Mouse (Mus musculus) intestine, embryonic 15.5 days (tissue): Measurements from ENCODE around the gene Ccnd2. TPM values are rescaled to one million over a fixed set of nuclear protein-coding genes. Genes with fewer than 3 reads are reported as not detected.

Experiments used
- ATAC-seq: fragments of 200-750 bp; cut with Nextera tagmentation; 2 replicates; pipeline ENCODE4 v1.8.0; 2017; ENCODE audit warnings: moderate TSS enrichment, moderate library complexity
- H3K27ac ChIP-seq: fragments of 300-500 bp; sonication (generic); 2 replicates; pipeline ENCODE4 v1.5.1; 2015; ENCODE audit warnings: mild to moderate bottlenecking, inconsistent platforms
- H3K27me3 ChIP-seq: fragments of 300-500 bp; sonication (generic); replicated peaks from 2 replicates; pipeline ENCODE4 v1.6.1; 2015; ENCODE audit warnings: inconsistent platforms
- H3K36me3 ChIP-seq: fragments of 300-500 bp; sonication (generic); 2 replicates; pipeline ENCODE4 v1.6.1; 2015; ENCODE audit warnings: inconsistent platforms
- H3K4me1 ChIP-seq: fragments of 300-500 bp; sonication (generic); replicated peaks from 2 replicates; pipeline ENCODE4 v1.6.1; 2015; ENCODE audit warnings: inconsistent platforms
- H3K4me2 ChIP-seq: fragments of 300-500 bp; sonication (generic); replicated peaks from 2 replicates; pipeline ENCODE4 v1.6.1; 2015; ENCODE audit warnings: mild to moderate bottlenecking, inconsistent platforms
- H3K4me3 ChIP-seq: fragments of 300-500 bp; sonication (generic); replicated peaks from 2 replicates; pipeline ENCODE4 v1.5.1; 2015; ENCODE audit warnings: inconsistent platforms
- H3K9ac ChIP-seq: fragments of 300-500 bp; sonication (generic); 2 replicates; pipeline ENCODE4 v1.6.1; 2015; ENCODE audit warnings: inconsistent platforms
- H3K9me3 ChIP-seq: fragments of 300-500 bp; sonication (generic); 2 replicates; pipeline ENCODE4 v1.6.1; 2016; ENCODE audit warnings: inconsistent platforms
- WGBS: fragments of 180-500 bp; shearing (Covaris S2); methylation state at CpG from one replicate; pipeline ENCODE4 v1.1.7; 2015; 5-methylcytosine and 5-hydroxymethylcytosine counted together
- polyA plus RNA-seq: library from polyadenylated mRNA; unstranded; fragments of >200 nt; fragmentation: Nextera tagmentation; extraction: Ambion mirVana; gene quantifications from 2 replicates; pipeline ENCODE4 v1.2.1, GENCODE M21; 2015

Ccnd2 gene
- polyA plus RNA-seq, 1 experiment from 2014 or later = 991 TPM

DNA sequence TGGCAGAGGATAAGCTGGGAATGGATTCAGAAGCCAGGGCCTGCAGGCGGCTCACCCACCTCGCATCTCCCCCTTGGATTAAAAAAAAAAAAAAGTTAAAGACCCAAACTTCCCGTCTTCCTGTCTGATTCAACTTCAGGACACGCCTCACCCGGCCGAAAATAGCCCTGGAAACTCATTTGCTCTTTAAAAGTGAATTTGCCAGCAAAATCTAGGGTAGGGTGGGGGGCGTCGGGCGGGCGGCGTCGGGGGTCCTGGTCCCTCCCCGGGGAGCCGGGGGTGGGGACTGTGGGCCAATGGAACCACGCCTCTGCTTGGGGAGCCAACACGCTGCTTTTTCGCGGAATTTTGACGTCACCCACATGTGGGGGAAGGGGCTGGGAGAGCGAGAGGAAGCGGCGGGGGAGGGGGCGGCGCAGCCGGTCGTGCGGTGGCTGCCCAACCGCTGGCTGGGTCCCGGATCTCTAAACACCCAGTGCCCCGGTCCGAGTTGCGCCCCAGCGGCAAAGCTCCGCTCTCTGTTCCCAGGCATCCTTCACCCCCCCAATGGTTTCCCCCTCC lies 2.8 kb upstream of the Ccnd2 start:
- Histone ChIP-seq H3K27me3 (peaks cover 3% of the 10 kb centered on the region; the same call in 1 of the 2 replicates), H3K4me1 (peaks cover 27% of the 10 kb centered on the region), H3K36me3 (no peaks in the 10 kb centered on the region), H3K9me3 (no peaks in the 10 kb centered on the region), H3K4me2 (peak overlapping the region; percentile 96), H3K27ac (peak overlapping the region; percentile 90), H3K9ac (peak overlapping the region; percentile 45), H3K4me3 (peak overlapping the region; percentile 77)
- peak; percentile 10; the same call in 1 of the 2 replicates for ATAC-seq
- WGBS = under 1% methylated on average over 33 of the region's 34 CpGs

DNA sequence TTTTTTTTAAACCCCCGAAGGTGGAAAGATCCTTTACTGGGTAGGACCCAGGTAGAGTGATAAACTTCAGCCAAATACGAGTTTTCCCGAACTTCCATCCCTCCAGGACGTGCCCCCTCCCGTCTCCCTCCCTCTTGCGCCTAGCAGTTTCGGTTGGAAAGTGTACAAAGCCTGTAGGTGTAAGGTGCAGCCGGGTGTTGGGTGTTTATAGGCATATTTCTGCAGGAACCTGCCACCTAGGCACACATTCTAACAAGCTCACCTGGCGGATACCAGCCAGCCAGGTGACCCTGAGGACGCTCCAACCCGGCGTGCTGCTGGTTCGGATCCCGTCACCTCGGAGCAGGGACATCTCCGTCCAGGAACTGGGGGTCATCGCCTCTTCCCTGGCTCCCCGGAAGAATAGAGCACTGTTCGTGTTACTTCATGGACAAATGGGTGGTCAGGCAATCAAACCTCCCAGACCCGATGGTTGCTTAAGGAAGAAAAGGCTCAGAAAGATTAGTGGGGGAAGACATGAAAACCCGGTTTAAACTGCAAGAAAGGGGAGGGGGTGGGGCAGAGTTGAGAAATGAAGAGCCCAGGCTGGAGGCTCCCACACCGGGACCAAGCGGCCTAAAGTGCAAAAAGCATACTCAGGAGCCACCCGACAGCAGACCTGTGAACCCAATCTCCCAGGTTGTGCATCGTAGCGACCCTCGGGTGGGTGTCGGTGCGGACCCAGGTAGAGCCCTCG lies 2.1 kb upstream of the Ccnd2 start:
- 1% methylated on average over 30 of the region's 30 CpGs for WGBS
- H3K36me3 ChIP-seq = no peaks in the 10 kb centered on the region
- H3K9me3 ChIP-seq = no peaks in the 10 kb centered on the region
- ATAC-seq = no peak
- peaks cover 3% of the 10 kb centered on the region; the same call in 1 of the 2 replicates for H3K27me3 ChIP-seq
- H3K9ac ChIP-seq = peak overlapping the region; percentile 45
- peak overlapping the region; percentile 96 for H3K4me2 ChIP-seq
- H3K4me1 ChIP-seq = peaks cover 27% of the 10 kb centered on the region
- H3K27ac ChIP-seq = peak overlapping the region; percentile 90
- H3K4me3 ChIP-seq = peak overlapping the region; percentile 77

- peaks cover 3% of the 10 kb centered on the region; the same call in 1 of the 2 replicates for H3K27me3 ChIP-seq
- WGBS = under 1% methylated on average over 25 of the region's 28 CpGs
- no peaks in the 10 kb centered on the region for H3K9me3 ChIP-seq
- H3K4me2 ChIP-seq = peak overlapping the region; percentile 96
- no peaks in the 10 kb centered on the region for H3K36me3 ChIP-seq
- H3K27ac ChIP-seq = peak overlapping the region; percentile 93
- H3K9ac ChIP-seq = peak overlapping the region; percentile 45
- peaks cover 29% of the 10 kb centered on the region for H3K4me1 ChIP-seq
- peak overlapping the region; percentile 77 for H3K4me3 ChIP-seq
- peak; percentile 13; the same call in 1 of the 2 replicates for ATAC-seq
Measured at GRCm38 (mm10) chr6:127153296-127153800, 1.4 kb upstream of the Ccnd2 start.

DNA sequence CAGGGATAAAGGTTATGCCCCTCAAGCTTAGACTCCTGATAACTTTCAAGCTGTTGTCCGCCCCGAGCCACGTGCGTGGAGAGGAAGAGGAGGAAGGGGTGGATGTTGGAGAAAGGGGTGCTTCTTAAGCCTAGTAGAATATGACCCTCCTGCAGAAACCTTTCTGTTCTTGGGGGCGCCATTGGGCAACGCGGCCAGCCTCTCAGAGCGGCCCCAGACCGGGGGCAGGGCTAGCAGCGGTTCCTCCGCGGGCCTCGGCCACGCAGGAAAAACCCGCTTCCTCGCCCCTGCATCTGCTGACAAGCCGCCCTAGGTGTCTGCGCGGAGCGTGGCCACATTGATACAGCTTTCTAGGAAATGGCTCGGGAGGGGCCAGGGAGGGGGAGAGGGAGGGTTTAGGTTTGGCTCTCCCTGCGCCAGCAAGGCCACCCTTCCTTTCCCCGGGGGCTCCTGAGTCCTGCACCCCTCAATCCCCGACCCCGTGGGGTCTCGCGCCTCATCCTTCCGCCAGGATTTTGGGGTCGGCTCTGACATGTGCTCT lies 358 bp downstream of the Ccnd2 start:
- Histone ChIP-seq H3K4me2 (peak overlapping the region; percentile 96), H3K27ac (peak overlapping the region; percentile 93), H3K36me3 (no peaks in the 10 kb centered on the region), H3K4me3 (peak overlapping the region; percentile 77), H3K27me3 (no peaks in the 10 kb centered on the region), H3K9me3 (no peaks in the 10 kb centered on the region), H3K9ac (peak overlapping the region; percentile 55), H3K4me1 (peaks cover 40% of the 10 kb centered on the region)
- WGBS = 1% methylated on average over 29 of the region's 29 CpGs
- ATAC-seq = peak; percentile 14

GRCm38 (mm10) chr6:127150663-127151564 lies 1.1 kb downstream of the Ccnd2 start:
- H3K27ac ChIP-seq = peak overlapping the region; percentile 93
- peak; percentile 66 for ATAC-seq
- no peaks in the 10 kb centered on the region for H3K27me3 ChIP-seq
- H3K9me3 ChIP-seq = no peaks in the 10 kb centered on the region
- H3K9ac ChIP-seq = peak overlapping the region; percentile 64
- H3K4me1 ChIP-seq = peaks cover 47% of the 10 kb centered on the region
- peak overlapping the region; percentile 77 for H3K4me3 ChIP-seq
- H3K4me2 ChIP-seq = peak overlapping the region; percentile 96
- no peaks in the 10 kb centered on the region for H3K36me3 ChIP-seq
- under 1% methylated on average over 32 of the region's 34 CpGs for WGBS

DNA sequence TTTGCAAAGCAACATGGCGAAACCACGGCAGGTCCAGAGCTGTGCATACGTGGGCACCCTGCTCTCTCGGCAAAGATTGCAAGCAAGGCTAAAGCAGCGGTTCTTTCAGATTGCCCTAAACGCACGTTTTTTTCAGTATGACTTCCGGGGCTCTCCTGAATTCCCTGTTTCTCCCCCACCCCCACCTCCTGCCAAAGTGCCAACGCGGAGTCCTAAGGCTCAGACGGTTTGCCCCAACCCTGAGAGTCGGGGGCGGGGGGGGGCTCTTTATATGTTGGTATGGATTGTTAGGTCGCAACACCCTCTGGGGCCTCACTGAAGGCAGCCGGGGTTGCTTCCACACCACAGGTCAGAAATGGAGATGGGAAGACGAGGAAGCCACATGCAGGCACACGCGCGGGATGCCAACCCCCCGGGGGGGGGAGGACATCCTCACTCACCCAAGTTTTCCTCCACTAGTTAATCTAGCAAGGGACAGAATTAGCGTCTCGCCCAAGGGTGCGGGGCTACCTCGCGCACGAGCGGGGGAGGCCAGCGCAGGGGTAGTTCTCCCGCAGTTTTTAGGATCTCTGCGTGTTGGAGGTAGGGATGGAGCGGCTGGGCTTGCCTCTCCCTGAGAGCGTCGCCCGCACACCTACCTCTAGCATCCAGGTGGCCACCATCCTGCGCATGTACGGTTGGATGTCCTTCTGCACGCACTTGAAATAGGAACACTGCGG lies 1.9 kb downstream of the Ccnd2 start:
- WGBS = under 1% methylated on average over 38 of the region's 38 CpGs
- Histone ChIP-seq H3K27ac (peak overlapping the region; percentile 72), H3K36me3 (no peaks in the 10 kb centered on the region), H3K4me2 (peak overlapping the region; percentile 96), H3K9me3 (no peaks in the 10 kb centered on the region), H3K27me3 (no peaks in the 10 kb centered on the region), H3K4me3 (peak overlapping the region; percentile 77), H3K9ac (peak overlapping the region; percentile 64), H3K4me1 (peaks cover 51% of the 10 kb centered on the region)
- ATAC-seq = no peak

- peak overlapping the region; percentile 72 for H3K27ac ChIP-seq
- no peak for ATAC-seq
- peak overlapping the region; percentile 77 for H3K4me3 ChIP-seq
- H3K9me3 ChIP-seq = no peaks in the 10 kb centered on the region
- under 1% methylated on average over 30 of the region's 30 CpGs for WGBS
- H3K36me3 ChIP-seq = peaks cover 4% of the 10 kb centered on the region; the same call in 1 of the 2 replicates
- H3K4me2 ChIP-seq = peak overlapping the region; percentile 96
- peaks cover 56% of the 10 kb centered on the region for H3K4me1 ChIP-seq
- no peaks in the 10 kb centered on the region for H3K27me3 ChIP-seq
- H3K9ac ChIP-seq = peak overlapping the region; percentile 64
Measured at GRCm38 (mm10) chr6:127149303-127149943, 2.6 kb downstream of the Ccnd2 start.

- no peaks in the 10 kb centered on the region for H3K9me3 ChIP-seq
- peak overlapping the region; percentile 64 for H3K9ac ChIP-seq
- H3K4me3 ChIP-seq = peak overlapping the region; percentile 77
- H3K4me2 ChIP-seq = peak overlapping the region; percentile 96
- WGBS = 6% methylated on average over 20 of the region's 20 CpGs
- ATAC-seq = no peak
- peaks cover 56% of the 10 kb centered on the region for H3K4me1 ChIP-seq
- peak overlapping the region; percentile 72; the same call in 1 of the 2 replicates for H3K27ac ChIP-seq
- peaks cover 9% of the 10 kb centered on the region; the same call in 1 of the 2 replicates for H3K36me3 ChIP-seq
- no peaks in the 10 kb centered on the region for H3K27me3 ChIP-seq
Measured at GRCm38 (mm10) chr6:127148526-127149302, 3.3 kb downstream of the Ccnd2 start.

- Histone ChIP-seq H3K9ac (no peak overlapping the region), H3K4me2 (peak overlapping the region; percentile 96), H3K27me3 (no peaks in the 10 kb centered on the region), H3K36me3 (peaks cover 9% of the 10 kb centered on the region; the same call in 1 of the 2 replicates), H3K4me1 (peaks cover 59% of the 10 kb centered on the region), H3K4me3 (0 out of 2 replicates have a peak overlapping the region, but pooled peaks have one; percentile 11), H3K27ac (no peak overlapping the region), H3K9me3 (no peaks in the 10 kb centered on the region)
- WGBS = 0% methylated on average over 4 of the region's 4 CpGs
- no peak; the same call in 1 of the 2 replicates for ATAC-seq
Measured at GRCm38 (mm10) chr6:127147665-127148064, 4.3 kb downstream of the Ccnd2 start.

- peak overlapping the region; percentile 65 for H3K27ac ChIP-seq
- 83% methylated on average over 3 of the region's 3 CpGs for WGBS
- H3K4me3 ChIP-seq = no peak overlapping the region
- H3K27me3 ChIP-seq = no peaks in the 10 kb centered on the region
- H3K4me2 ChIP-seq = peak overlapping the region; percentile 31; the same call in 1 of the 2 replicates
- peaks cover 52% of the 10 kb centered on the region for H3K4me1 ChIP-seq
- no peak overlapping the region for H3K9ac ChIP-seq
- peaks cover 15% of the 10 kb centered on the region for H3K36me3 ChIP-seq
- H3K9me3 ChIP-seq = no peaks in the 10 kb centered on the region
- ATAC-seq = no peak
Measured at GRCm38 (mm10) chr6:127146322-127146947, 5.6 kb downstream of the Ccnd2 start.
